Mouse (Mus musculus): Measurements from ENCODE around the gene Wdr83.
A peak's percentile ranks its signal among the peaks of the same experiment; 100 is the strongest.

Wdr83 gene

GRCm38 (mm10) chr8:85080214-85080531 lies 933 bp downstream of the Wdr83 start:
- no peak for DNase-seq (ENCODE audit: low read depth in 2 of 2, low spot score in 2 of 2)

GRCm38 (mm10) chr8:85076993-85077392 lies 4.1 kb downstream of the Wdr83 start:
- peak; percentile 66 to 79 for DNase-seq (ENCODE audit: low read depth in 2 of 2, low spot score in 2 of 2)

GRCm38 (mm10) chr8:85076001-85076400 lies 5.1 kb downstream of the Wdr83 start:
- DNase-seq (ENCODE audit: low read depth in 2 of 2, low spot score in 2 of 2) = no peak

DNA sequence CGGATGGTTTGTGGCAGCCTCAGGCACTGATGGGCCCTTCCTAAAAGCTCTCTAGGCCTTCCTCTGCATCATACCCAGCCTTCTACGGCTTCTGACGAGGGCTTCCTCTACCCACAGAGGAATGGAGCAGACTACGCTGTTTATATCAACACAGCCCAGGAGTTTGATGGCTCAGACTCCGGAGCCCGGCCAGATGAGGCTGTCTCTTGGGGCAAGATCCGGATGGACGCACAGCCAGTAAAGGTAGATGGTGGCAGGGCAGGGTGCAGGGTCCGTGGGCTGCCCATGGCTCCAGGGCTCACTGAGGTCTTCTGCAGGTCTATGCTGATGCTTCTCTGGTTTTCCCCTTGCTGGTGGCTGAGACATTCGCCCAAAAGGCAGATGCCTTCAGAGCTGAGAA lies 6.5 kb downstream of the Wdr83 start:
- DNase-seq (ENCODE audit: low read depth in 2 of 2, low spot score in 2 of 2) = no peak

GRCm38 (mm10) chr8:85074167-85074566 lies 6.9 kb downstream of the Wdr83 start:
- no peak for DNase-seq (ENCODE audit: low read depth in 2 of 2, low spot score in 2 of 2)

DNA sequence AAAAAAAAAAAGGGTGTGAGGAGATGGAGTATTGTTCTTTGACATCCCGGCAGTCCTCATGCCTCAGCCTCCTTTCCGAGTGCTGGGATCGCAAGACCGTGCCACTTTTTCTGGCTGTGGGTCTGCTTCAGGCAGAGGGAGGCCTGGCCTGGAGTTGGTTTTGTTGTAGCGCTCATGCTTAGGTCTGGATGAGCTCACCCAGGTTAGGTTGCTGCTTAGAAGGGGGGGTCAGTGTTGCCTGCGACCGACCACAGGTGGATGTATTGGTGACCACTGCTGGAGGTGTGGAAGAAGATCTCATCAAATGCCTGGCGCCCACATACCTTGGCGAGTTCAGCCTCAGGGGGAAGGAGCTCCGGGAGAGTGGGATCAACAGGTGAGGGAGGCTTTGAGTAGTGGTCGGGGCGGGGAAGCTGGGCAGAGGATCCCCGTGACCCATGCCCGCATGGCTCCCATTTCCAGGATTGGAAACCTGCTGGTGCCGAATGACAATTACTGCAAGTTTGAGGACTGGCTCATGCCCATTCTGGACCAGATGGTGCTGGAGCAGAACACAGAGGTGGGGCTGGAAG lies 8.0 kb downstream of the Wdr83 start:
- no peak for DNase-seq (ENCODE audit: low read depth in 2 of 2, low spot score in 2 of 2)

DNA sequence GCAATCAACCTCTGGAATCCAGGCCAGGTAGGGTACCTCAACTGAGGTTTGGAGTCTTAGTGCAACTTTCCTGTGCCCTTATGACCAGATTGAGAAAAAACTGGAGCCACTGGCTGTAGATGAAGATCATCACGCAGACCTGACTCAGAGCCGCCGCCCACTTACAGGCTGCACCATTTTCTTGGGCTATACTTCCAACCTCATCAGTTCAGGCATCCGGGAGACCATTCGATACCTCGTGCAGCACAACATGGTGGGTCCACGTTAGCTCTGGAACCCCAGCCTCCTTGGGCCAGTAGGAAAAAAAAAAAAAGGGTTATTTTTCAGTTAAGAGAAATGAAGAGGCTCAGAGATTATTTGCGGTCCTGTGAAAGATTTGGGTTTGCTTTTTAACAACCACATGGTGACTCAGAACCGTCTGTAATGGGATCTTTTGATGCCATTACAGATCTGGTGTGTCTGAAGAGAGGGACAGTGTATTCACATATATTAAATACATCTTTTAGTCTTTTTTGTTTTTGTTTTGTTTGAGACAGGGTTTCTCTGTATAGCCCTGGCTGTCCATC lies 8.7 kb downstream of the Wdr83 start:
- no peak for DNase-seq (ENCODE audit: low read depth in 2 of 2, low spot score in 2 of 2)

- peak; percentile 80 to 87 for DNase-seq (ENCODE audit: low read depth in 2 of 2, low spot score in 2 of 2)
Observed at GRCm38 (mm10) chr8:85071514-85072281, 9.4 kb downstream of the Wdr83 start, which contains the start of gene Dhps. TSS of gene Dhps (plus strand) at chr8:85071757.

DNA sequence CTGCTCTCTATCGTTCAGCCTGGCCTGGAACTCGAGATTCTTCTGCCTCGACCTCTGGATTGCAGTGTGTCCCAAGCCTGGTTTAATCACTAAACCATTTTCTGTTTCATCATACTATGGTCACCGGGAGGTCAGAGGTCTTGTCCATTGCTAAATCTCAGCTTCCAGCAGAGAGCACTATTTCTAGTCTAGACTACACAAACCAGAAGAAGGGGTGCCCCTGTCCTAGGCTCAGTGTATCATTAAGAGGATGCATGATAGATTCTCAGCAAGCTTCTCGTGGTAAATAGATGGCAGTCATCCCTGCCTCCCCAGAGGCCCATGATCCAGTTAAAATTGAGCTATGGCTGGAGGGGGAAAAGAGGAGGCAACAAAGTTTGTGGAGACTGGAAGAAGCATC lies 10.1 kb downstream of the Wdr83 start:
- no peak for DNase-seq (ENCODE audit: low read depth in 2 of 2, low spot score in 2 of 2)

DNA sequence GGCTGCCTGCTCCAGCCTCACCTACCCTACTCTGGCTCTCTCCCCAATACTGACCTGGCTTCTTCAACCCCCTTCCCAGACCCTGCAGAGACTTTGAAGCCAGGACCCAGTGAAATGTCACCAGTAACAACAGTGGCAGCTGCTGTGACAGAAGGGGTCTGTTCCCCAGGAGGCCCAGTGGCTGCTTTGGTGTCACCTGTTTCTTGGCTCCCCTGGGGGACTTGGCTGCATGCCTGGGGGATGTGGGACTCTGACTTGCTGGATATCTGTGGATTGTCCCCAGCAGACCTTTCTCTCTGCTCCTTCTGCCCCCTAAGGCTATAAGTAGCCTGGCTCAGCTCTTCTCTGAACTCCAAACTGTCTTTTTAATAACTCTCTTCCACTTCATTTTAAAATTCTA lies 13.1 kb downstream of the Wdr83 start, which contains the start of gene Gm5741:
Gm5741 (minus strand) TSS at position 1 of the 400 bp plus-strand sequence.
- DNase-seq (ENCODE audit: low read depth in 2 of 2, low spot score in 2 of 2) = no peak

- no peak for DNase-seq (ENCODE audit: low read depth in 2 of 2, low spot score in 2 of 2)
Observed at GRCm38 (mm10) chr8:85067155-85067554, 14.0 kb downstream of the Wdr83 start.

DNA sequence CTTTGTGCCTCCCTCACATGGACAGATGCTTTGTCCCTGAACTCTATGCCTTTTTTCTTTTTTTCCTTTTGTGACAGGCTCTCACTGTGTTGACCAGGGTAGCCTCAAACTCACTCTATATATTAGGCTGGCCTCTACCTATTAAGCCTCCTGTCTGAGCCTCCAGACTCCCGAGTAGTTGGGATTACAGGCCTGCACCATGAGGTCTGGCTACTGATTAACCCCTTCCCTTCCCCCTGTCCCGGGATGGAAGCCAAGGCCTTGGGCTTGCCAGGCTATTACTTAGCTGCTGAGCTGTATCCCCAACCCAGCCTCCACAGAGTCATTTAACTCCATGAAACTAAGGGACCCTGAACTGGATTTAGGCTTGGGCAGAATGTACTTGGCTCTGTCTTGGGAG lies 15.9 kb downstream of the Wdr83 start:
- no peak for DNase-seq (ENCODE audit: low read depth in 2 of 2, low spot score in 2 of 2)

DNA sequence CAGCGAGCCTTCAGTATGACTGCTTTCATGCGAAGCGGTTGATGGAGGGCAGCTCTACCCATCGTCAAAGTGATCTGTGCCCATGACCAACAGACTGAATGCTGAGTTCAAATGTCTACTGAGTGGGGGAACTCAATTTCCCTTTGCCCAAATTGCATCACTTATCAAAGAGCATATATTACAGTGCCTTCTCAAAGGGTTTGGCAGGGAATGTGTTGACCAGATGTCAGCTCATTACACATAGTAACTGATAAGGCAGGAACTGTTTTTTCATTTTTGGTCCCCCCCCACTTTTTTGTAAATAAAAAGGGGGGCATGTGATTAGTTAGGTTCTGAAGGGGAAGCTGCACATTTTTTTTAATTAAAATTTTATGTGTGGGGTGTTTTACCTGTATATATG lies 18.5 kb downstream of the Wdr83 start:
- DNase-seq (ENCODE audit: low read depth in 2 of 2, low spot score in 2 of 2) = no peak

- peak; percentile 79 to 91 for DNase-seq (ENCODE audit: low read depth in 2 of 2, low spot score in 2 of 2)
Observed at GRCm38 (mm10) chr8:85059879-85060616, 21.1 kb downstream of the Wdr83 start, which contains the start of gene Fbxw9. TSS of gene Fbxw9 (plus strand) at chr8:85060055.

- DNase-seq (ENCODE audit: low read depth in 2 of 2, low spot score in 2 of 2) = no peak
Observed at GRCm38 (mm10) chr8:85057367-85057766, 23.7 kb downstream of the Wdr83 start.

DNA sequence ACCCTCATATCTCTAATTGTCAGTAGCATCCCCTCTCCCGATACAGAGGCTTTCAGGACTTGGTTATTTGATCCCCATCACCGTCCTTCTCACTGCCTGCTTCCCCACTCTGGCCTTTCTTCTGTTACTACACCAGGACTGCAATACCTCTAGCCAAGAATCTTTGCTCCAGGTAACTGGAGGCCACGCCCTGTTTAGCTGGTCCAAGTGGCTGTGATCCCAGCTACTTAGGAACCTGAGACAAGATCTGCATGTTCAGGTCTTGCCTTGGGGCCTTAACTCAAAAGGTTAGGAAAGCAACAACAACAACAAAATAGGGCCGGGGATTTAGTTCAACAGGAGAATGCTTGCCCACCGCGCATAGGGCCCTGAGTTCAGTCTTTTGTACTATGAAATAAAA lies 37.5 kb downstream of the Wdr83 start:
- no peak for DNase-seq (ENCODE audit: low read depth in 2 of 2, low spot score in 2 of 2)

DNA sequence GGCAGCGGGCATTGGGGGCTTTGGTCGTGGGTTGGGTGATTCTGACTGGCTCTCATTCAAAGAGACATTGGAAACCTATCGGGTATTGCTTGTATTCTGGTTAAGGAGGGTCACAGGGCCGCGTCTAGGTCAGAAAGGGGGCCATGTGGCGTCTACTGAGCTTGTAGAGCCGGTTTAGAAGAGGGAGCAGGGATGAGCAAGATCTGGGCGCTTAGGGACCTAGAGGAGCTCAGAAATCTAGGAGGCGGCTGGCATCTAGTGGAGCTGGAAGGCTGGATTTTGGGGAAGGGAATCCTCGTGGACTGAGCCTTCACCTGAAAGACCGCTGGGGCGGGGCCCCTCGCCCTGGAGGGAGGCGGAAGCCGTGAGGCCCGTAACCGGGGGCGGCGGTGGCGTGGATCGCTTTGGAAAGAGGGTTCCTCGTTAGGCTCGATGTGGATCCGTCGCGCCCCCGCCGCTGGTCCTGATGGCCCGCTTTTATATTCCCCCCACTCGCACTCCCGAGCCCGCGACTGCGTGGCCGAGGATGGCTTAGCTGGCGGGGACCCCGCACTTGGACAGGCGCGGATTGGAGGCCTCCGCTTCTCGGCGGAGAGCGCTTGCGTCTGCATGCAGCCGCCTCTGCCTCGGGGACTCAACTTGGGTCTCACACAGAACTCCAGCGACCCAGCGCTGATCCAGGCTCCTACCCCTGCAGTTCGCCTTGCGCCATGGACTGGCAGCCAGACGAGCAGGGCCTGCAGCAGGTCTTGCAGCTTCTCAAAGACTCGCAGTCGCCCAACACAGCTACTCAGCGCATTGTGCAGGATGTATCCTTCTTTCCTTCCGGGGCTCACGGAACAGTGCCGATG lies 43.2 kb downstream of the Wdr83 start:
- DNase-seq (ENCODE audit: low read depth in 2 of 2, low spot score in 2 of 2) = peak; percentile 26 to 36

DNA sequence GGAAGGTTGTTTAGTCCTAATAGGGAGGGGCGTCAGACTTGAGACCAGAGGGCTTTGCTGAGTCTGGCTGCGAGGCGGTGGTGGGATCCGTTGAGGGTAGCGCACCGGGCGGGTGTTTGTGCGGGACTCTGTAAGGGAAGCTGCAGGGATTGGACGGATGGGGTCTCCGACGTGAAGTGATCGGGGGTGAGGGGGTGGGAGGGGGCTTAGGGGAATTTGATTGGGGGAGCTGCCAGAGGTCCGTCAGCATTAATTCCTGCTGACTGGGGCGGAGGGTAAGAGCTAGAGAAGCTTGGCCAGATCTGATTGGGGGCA lies 43.8 kb downstream of the Wdr83 start:
- no peak for DNase-seq (ENCODE audit: low read depth in 2 of 2, low spot score in 2 of 2)

DNA sequence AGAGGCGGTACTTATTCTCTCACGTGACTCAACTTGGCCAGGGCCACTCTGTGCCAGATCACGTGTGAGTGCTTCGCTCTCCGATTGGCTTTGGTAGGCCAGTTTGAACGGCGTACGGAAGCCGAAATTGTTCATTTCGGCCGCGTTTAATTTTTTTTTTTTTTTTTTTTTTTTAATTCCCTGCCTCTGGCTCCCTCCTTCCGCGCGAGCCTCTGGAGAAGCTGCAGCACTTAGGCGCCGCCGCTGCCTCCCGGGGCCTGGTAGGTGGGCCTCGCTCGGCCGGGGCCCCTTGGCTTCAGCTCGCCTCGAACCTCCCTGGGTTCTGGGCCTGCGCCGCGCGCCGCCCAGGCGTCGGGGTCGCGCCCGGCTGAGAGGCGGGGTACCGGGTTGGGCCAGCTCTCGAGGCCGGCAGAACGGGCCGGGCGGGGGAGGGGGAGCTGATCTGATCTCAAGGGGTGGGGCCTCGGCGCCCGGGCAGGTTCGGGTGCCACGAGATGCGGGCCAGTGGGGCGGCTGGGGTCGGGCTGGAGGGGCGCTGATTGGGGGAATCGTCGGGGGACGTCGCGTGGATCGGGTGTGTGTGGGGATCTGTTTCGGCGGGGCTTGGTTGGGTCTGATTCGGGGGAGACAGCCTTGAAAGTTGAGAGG lies 44.3 kb downstream of the Wdr83 start, which contains the start of gene Tnpo2:
Tnpo2 (plus strand) TSS at position 198 of the 648 bp plus-strand sequence.
- DNase-seq (ENCODE audit: low read depth in 2 of 2, low spot score in 2 of 2) = peak; percentile 76 to 85

- no peak for DNase-seq (ENCODE audit: low read depth in 2 of 2, low spot score in 2 of 2)
Observed at GRCm38 (mm10) chr8:85036381-85036717, 44.8 kb downstream of the Wdr83 start.
